Mouse (Mus musculus) T-cell, adult 2 months (primary cell): ENCODE results near the gene Snrnp25.
"Not testable (repeated sequence)": the region's sequence is repeated elsewhere in the genome, so short reads cannot be mapped to it uniquely, and the experiment has no call there.

Experiments used
- DNase-seq: peaks from one replicate; pipeline ENCODE4 v3.0.0; 2022; ENCODE audit warnings: low spot score

Snrnp25 gene

GRCm38 (mm10) chr11:32194626-32195025, 10.6 kb upstream of the Snrnp25 start:
- no peak for DNase-seq

GRCm38 (mm10) chr11:32195867-32196540, 9.2 kb upstream of the Snrnp25 start:
- no peak for DNase-seq

DNA sequence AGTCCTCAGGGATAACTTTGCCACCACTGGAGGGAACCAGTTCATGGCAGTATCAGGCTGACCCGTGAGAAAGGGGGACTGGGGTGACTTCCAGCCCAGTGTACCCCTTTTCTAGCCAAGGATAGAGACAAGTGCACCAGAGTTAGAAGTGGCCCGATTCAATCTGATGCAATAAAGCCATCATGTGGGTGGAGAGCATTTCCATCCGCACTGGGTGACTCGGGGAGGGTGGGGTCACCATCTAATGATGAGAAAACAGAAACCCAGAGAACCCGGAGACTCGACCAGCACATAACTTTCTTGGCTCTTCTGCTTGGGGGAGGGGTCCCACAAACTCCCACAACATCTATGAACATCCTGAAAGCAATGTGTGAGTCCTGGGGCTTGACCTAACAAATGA, 8.5 kb upstream of the Snrnp25 start:
- DNase-seq, result no peak

- no peak for DNase-seq
Measured at GRCm38 (mm10) chr11:32197766-32198165, 7.4 kb upstream of the Snrnp25 start.

GRCm38 (mm10) chr11:32198256-32198955, 6.8 kb upstream of the Snrnp25 start:
- no peak for DNase-seq

GRCm38 (mm10) chr11:32199230-32199629, 6.0 kb upstream of the Snrnp25 start:
- DNase-seq, result no peak

GRCm38 (mm10) chr11:32200075-32200601, 5.1 kb upstream of the Snrnp25 start, which contains the start of gene Il9r:
Gene Il9r (minus strand): TSS chr11:32200279.
- DNase-seq, result peak; percentile 58

GRCm38 (mm10) chr11:32200992-32201391, 4.2 kb upstream of the Snrnp25 start:
- not testable (repeated sequence) for DNase-seq

GRCm38 (mm10) chr11:32201922-32202685, 3.1 kb upstream of the Snrnp25 start:
- DNase-seq, result no peak

DNA sequence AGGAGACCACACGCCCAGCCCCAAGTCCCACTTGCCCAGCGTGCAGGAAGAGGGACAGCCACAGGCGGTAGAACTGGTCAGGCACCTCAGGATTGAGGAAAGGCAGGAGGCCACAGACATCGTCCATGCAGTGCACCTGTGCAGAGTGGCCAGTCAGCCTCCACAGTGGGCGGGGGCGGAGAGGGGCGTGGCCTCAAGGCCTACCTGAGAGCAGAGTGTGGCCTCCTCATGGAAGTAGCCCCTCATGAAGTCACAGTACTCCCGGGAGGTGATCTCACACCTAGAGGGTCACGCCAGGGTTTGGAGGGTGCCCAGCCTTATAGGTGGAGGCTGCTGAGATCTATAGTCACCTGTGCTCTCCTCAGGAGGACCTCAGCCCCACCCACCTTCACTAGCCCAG, 5.4 kb downstream of the Snrnp25 start:
- no peak for DNase-seq

DNA sequence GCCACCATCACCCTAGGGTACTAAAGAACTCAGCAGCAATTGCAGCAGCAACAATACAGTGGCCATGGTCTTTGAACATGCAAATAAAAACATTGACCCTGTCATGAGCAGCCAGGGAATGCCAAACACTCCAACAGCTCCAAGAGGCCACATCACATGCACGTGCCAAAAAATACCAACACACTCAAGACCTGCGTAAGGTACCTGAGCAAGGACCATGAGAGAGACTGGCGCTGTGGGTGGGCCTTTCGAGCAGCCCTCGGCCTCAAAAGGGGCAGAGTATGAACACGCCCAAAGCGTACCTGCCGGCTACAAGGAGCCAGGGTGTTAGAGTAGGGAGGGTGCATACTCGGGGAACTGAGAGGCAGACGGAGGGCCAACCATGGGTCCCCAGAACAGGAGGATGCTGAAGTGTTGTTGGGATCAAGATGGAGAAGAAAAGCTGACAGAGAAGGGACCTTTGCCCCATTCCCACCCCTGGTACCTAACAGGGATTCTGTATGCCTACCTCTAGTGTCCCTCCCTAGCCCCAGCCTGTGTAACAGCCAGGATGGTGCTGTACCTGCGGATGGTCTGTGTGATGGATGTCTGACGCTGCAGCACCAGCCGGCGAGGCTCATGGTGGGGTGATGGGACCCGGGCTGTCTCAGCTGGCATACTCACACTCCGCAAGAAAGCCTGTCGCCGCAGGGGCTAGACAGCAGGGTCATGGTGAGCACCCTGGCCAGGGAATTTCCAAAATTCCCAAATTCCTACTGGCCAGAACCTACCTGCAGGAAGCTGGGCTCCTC, 10.4 kb downstream of the Snrnp25 start:
- DNase-seq, result no peak

DNA sequence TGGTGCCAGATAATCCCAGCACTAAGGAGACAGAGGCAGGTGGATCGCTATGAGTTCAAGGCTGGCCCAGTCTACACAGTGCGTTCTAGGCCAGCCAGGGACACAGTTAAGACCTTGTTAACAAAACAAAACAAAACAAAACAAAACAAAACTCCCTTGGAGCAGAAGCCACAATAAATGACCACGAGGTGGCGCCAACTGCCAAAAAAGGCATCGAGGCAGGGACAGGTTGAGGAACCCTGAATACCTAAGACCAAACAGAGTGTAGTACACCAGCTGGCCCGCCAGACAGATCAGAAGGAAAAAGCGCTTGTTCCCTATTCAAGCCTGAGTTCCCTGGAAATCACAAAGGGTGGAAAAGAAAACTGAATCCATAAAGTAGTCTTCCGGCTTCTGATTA, 11.6 kb downstream of the Snrnp25 start:
- DNase-seq, result peak; percentile 68

- no peak for DNase-seq
Measured at GRCm38 (mm10) chr11:32218501-32219050, 13.4 kb downstream of the Snrnp25 start.

- DNase-seq, result no peak
Measured at GRCm38 (mm10) chr11:32219287-32219686, 14.1 kb downstream of the Snrnp25 start.

DNA sequence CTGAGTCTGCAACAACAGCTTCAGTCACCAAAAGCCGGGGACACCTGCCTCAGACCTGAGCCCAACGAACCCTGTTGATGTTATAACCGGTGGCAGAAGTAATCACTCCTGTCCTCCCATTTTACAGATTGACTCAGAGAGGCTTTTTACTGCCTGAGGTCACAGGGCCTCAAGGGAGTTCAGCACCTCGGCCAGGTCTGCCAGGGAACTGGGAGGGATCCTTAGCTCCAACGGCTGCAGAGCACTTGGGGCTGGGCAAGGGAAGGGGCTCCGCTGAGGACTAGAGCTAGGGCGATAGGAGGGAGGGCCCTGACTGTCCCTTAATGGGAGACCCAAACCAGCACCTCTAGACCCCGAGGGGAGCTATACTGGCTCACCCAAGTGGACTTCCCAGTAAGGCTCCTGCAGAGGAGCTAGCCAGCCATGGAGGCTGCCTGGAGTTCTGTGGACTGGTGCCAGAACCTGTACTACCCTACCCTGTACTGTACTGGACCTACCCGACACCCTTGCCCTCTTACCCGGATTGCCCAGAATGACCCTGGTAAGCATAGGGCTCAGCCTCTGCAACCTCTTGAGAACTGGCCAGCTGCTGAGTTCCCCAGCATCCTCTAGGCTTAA, 15.5 kb downstream of the Snrnp25 start:
- no peak for DNase-seq

DNA sequence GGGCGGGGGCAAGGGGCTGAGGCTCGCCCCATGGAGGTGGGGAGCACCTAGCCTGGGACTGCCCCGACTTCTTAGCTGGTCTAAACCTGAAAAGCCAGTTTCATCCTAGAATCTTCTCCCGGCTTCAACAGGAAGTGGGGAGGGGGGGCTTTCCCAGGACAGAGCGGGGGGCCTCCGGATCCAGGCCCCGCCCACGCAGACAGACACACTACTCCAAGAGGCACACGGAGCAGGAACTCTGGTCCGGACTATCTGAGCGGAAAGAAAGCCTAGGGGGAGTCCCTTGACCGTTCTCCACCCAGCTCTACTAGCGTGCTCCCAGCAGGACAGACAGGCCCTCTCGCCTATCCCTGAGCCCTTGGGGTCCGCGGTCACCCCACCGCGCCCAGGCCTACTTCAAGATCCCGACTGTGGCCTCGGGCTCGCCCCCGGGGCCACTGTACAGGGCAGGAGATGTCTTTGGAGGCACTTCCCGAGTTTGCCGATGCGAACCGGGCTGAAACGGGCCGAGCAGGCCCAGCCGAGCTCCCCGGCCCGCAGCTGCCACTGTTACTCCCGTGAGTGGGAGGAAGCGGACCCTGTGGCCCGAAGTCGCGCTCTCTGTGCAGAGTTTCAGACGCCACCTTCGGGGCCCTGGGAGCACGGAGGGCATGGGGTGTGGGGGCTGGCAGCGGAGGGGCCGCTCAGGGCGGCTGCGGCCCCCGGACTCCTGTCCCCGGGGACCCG, 16.2 kb downstream of the Snrnp25 start:
- no peak for DNase-seq

GRCm38 (mm10) chr11:32221951-32222409, 16.8 kb downstream of the Snrnp25 start, which contains the start of gene Rhbdf1:
Gene Rhbdf1 (minus strand): TSS chr11:32222300.
- no peak for DNase-seq

GRCm38 (mm10) chr11:32222570-32223194, 17.5 kb downstream of the Snrnp25 start:
- DNase-seq, result peak; percentile 37

- no peak for DNase-seq
Measured at GRCm38 (mm10) chr11:32223297-32223967, 18.2 kb downstream of the Snrnp25 start.
